Mouse (Mus musculus) heart, adult 2 months (tissue): ENCODE data around the gene Tmem104. TPM values are rescaled to one million over a fixed set of nuclear protein-coding genes. Genes with fewer than 3 reads are reported as not detected.

Experiments used
- DNase-seq, 2 experiments: peaks; one replicate each; pipeline ENCODE4 v3.0.0; 2021
- H3K27ac ChIP-seq: fragments of 200-600 bp; 2 replicates; pipeline ENCODE4 v1.8.1; 2022
- H3K27me3 ChIP-seq: fragments of 200-500 bp; 2 replicates; pipeline ENCODE4 v1.6.1; 2012; ENCODE audit warnings: mild to moderate bottlenecking, low read length, inconsistent platforms, mixed read lengths; ENCODE audit not compliant: control insufficient read depth, insufficient read depth
- H3K36me3 ChIP-seq: fragments of 200-500 bp; 2 replicates; pipeline ENCODE4 v1.6.1; 2012; ENCODE audit warnings: low read length, inconsistent platforms; ENCODE audit not compliant: control insufficient read depth, insufficient read depth
- H3K4me1 ChIP-seq: fragments of 200-500 bp; 2 replicates; pipeline ENCODE4 v1.6.1; 2011; ENCODE audit warnings: low read length; ENCODE audit not compliant: control insufficient read depth, insufficient read depth
- H3K4me3 ChIP-seq: fragments of 200-600 bp; 2 replicates; pipeline ENCODE4 v1.8.1; 2022
- H3K79me2 ChIP-seq: fragments of 200-500 bp; replicated peaks from 2 replicates; pipeline ENCODE4 v1.6.1; 2012; ENCODE audit warnings: mild to moderate bottlenecking, inconsistent platforms, low read length, moderate library complexity, mixed read lengths; ENCODE audit not compliant: control insufficient read depth, insufficient read depth
- H3K9ac ChIP-seq: fragments of 200-500 bp; 2 replicates; pipeline ENCODE4 v1.6.1; 2012; ENCODE audit warnings: low read depth, mild to moderate bottlenecking, control low read depth, inconsistent platforms, low read length, mixed read lengths
- CTCF ChIP-seq: fragments of 200-600 bp; IDR thresholded peaks from 2 replicates; pipeline ENCODE4 v1.8.1; 2022; ENCODE audit warnings: antibody characterized with exemption, mild to moderate bottlenecking, moderate library complexity
- EP300 ChIP-seq: fragments of 200-500 bp; IDR thresholded peaks from 2 replicates; pipeline ENCODE4 v1.6.1; 2011; ENCODE audit warnings: low read depth, low read length, control low read depth; ENCODE audit not compliant: insufficient read depth
- POLR2A ChIP-seq: fragments of 200-500 bp; IDR thresholded peaks from 2 replicates; pipeline ENCODE4 v1.6.1; 2011; ENCODE audit warnings: mild to moderate bottlenecking, low read depth, low read length, control low read depth; ENCODE audit not compliant: insufficient read depth
- whole genome bisulfite sequencing: fragments of 180-500 bp; shearing (Covaris S2); methylation state at CpG from one replicate; pipeline ENCODE4 v1.1.7; 2018; 5-methylcytosine and 5-hydroxymethylcytosine counted together
- intact Hi-C: fragments of 180-260 bp; cut with DNase I; formaldehyde crosslinking; loops from one replicate; pipeline ENCODE4 v1.15.1; 2025
- polyA plus RNA-seq: library from polyadenylated mRNA; depleted of rRNA; stranded (reverse); fragments of >200 nt; gene quantifications from 2 replicates; pipeline ENCODE4 v1.2.3, GENCODE M21; 2012
- total RNA-seq, 2 experiments: library from RNA; stranded (reverse); gene quantifications; 2 replicates each; pipeline ENCODE4 v1.2.3; 2021

Gene Tmem104
- total and polyA plus RNA-seq, 3 experiments = 8.8 to 11.6 (median 9.9) TPM

GRCm38 (mm10) chr11:115223451-115223850 is 36.2 kb downstream of the Tmem104 start:
- no peaks in the 10 kb centered on the region for H3K79me2 ChIP-seq
- no peak overlapping the region for H3K27ac ChIP-seq
- TF ChIP-seq EP300 (no peak), CTCF (no peak), POLR2A (no peak)
- H3K4me1 ChIP-seq = peaks cover 14% of the 10 kb centered on the region
- no peaks in the 10 kb centered on the region for H3K36me3 ChIP-seq
- no peaks in the 10 kb centered on the region for H3K27me3 ChIP-seq
- no peak overlapping the region for H3K9ac ChIP-seq
- 75% methylated on average over 11 of the region's 11 CpGs for WGBS
- DNase-seq = no peak
- intact Hi-C loops = no loop called here
- no peak overlapping the region for H3K4me3 ChIP-seq

- no peak overlapping the region for H3K9ac ChIP-seq
- no peaks in the 10 kb centered on the region for H3K36me3 ChIP-seq
- no peak overlapping the region for H3K4me3 ChIP-seq
- 53% methylated on average over 6 of the region's 6 CpGs for WGBS
- no peak for DNase-seq
- intact Hi-C loops = no loop called here
- H3K4me1 ChIP-seq = peaks cover 13% of the 10 kb centered on the region
- TF ChIP-seq POLR2A (no peak), CTCF (no peak), EP300 (no peak)
- no peak overlapping the region for H3K27ac ChIP-seq
- H3K79me2 ChIP-seq = no peaks in the 10 kb centered on the region
- no peaks in the 10 kb centered on the region for H3K27me3 ChIP-seq
These were observed 36.6 kb downstream of the Tmem104 start for GRCm38 (mm10) chr11:115223877-115224276.

DNA sequence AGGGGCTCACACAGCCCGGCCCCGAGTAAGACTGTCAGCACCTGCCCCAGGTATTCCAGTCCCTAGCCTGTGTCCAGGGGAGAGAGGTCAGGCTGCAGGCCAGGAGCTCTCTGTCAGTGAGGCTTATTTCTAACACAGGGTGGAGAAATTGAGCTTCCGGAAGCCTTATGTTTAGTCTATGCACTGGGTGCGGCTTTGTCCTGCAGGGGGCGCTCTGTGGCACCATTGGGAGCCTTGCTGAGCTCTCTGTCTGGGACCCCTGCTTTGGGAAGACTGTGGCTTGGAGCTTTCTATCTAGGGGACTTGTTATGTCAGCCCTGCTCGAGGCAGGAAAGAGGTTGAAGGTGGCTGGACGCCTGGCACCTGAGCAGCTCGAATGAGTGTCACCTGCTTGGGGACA is 37.6 kb downstream of the Tmem104 start:
- H3K36me3 ChIP-seq = no peaks in the 10 kb centered on the region
- TF ChIP-seq POLR2A (no peak), EP300 (no peak), CTCF (peak; percentile 69)
- H3K4me3 ChIP-seq = no peak overlapping the region
- peak; percentile 28 to 61 for DNase-seq
- 48% methylated on average over 8 of the region's 8 CpGs for WGBS
- no peaks in the 10 kb centered on the region for H3K27me3 ChIP-seq
- H3K79me2 ChIP-seq = no peaks in the 10 kb centered on the region
- no peak overlapping the region for H3K27ac ChIP-seq
- H3K9ac ChIP-seq = no peak overlapping the region
- intact Hi-C loops = no loop called here
- peaks cover 7% of the 10 kb centered on the region for H3K4me1 ChIP-seq

DNA sequence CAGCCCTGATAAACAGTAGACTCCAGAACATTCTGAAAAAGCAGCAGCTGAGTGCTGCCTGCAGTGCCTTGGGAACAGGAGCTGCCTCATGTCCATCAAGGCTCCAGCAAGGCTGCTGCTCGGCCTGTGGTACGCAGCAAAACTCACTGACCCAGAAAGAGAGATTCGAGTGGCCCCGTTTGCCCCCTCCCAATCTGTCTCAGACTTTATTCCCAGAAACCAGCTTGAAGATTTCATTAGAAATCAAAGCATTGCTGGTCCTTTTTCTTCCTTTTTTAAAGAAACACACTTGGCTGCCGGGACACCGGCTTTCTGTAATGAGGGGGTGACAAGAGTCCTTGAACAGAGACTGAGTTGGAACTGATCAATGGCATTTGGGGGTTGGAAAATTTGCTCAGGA is 38.0 kb downstream of the Tmem104 start:
- no peak overlapping the region for H3K27ac ChIP-seq
- no peak overlapping the region for H3K9ac ChIP-seq
- H3K27me3 ChIP-seq = no peaks in the 10 kb centered on the region
- no peaks in the 10 kb centered on the region for H3K79me2 ChIP-seq
- no peak for DNase-seq
- H3K4me3 ChIP-seq = no peak overlapping the region
- H3K4me1 ChIP-seq = peaks cover 7% of the 10 kb centered on the region
- 73% methylated on average over 6 of the region's 6 CpGs for WGBS
- H3K36me3 ChIP-seq = no peaks in the 10 kb centered on the region
- intact Hi-C loops = no loop called here
- TF ChIP-seq CTCF (no peak), EP300 (no peak), POLR2A (no peak)

DNA sequence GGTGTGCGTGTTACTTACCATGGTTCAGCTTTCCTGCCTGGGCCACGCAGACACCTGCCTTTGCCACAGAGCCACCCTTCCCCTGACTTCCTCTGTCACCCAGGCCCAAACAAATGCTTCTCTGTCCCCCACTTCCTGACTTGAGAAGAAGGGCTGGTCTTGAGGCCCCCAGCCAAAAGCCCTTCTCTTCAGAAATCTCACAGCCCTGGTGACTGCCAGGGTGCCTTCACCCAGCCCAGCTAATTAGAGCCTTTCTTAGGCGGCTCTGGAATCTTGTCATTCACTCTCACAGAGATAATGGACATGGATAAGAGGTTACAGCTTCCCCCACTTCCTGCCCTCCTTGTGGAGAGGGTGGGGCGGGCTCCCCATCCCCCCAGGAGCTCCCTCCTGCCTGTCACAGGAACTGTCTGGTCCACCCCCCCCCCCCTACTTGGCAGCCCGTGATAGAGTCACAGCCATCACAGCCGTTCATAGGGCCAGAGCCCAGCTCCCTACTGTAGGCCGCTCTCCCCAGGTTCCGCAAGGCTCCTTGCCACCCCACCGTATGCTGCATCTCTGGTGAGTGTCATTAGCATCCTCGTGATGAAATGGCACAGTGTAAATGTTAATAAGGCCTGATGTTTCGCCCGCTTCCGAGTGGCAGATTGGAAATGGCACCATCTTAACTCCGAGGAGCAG is 39.7 kb downstream of the Tmem104 start:
- intact Hi-C loops = no loop called here
- TF ChIP-seq CTCF (no peak), EP300 (no peak)
- no peak overlapping the region for H3K27ac ChIP-seq
- H3K9ac ChIP-seq = no peak overlapping the region
- H3K4me3 ChIP-seq = no peak overlapping the region
- 44% methylated on average over 14 of the region's 14 CpGs for WGBS
- H3K27me3 ChIP-seq = no peaks in the 10 kb centered on the region
- no peaks in the 10 kb centered on the region for H3K36me3 ChIP-seq
- DNase-seq = peak in 1 of 2 experiments; percentile 44
- H3K79me2 ChIP-seq = no peaks in the 10 kb centered on the region
- peaks cover 7% of the 10 kb centered on the region for H3K4me1 ChIP-seq

GRCm38 (mm10) chr11:115227640-115228039 is 40.4 kb downstream of the Tmem104 start:
- Histone ChIP-seq H3K27ac (no peak overlapping the region), H3K4me1 (peaks cover 7% of the 10 kb centered on the region), H3K27me3 (no peaks in the 10 kb centered on the region), H3K79me2 (no peaks in the 10 kb centered on the region), H3K4me3 (no peak overlapping the region), H3K36me3 (no peaks in the 10 kb centered on the region), H3K9ac (no peak overlapping the region)
- intact Hi-C loops = no loop called here
- 67% methylated on average over 12 of the region's 12 CpGs for WGBS
- no peak for TF ChIP-seq EP300
- no peak for TF ChIP-seq CTCF
- no peak for TF ChIP-seq POLR2A
- no peak for DNase-seq
